Mouse (Mus musculus): Measurements from ENCODE around the gene Stpg1. TPM values are rescaled to one million over a fixed set of nuclear protein-coding genes. Genes with fewer than 3 reads are reported as not detected.

Gene Stpg1
- polyA plus RNA-seq, 1 experiment from 2014 or later, result 0.18 TPM

- Histone ChIP-seq H3K27me3 (ENCODE audit: control insufficient read depth, insufficient read depth, low read length) (no peaks in the 10 kb centered on the region), H3K9me3 (ENCODE audit: control insufficient read depth, low read length) (no peaks in the 10 kb centered on the region), H3K9ac (ENCODE audit: low read length) (no peak overlapping the region), H3K4me1 (replicated peaks; ENCODE audit: control insufficient read depth, insufficient read depth) (peaks cover 12% of the 10 kb centered on the region), H3K27ac (replicated peaks) (peak overlapping the region; percentile 63; the same call in 1 of the 2 replicates), H3K4me2 (replicated peaks; ENCODE audit: low read depth) (no peak overlapping the region), H3K36me3 (ENCODE audit: control insufficient read depth, insufficient read depth, low read length) (no peaks in the 10 kb centered on the region), H3K4me3 (ENCODE audit: low read depth, low read length) (no peak overlapping the region)
- 0 out of 2 replicates have a peak, but pooled peaks have one; percentile 21 for ATAC-seq (ENCODE audit: low FRiP score, low TSS enrichment)
- TF ChIP-seq CTCF (IDR thresholded peaks at IDR 0.05; ENCODE audit: low read depth), result no peak
- TF ChIP-seq EP300 (optimal IDR thresholded peaks at IDR 0.05), result no peak
- no peak for DNase-seq (ENCODE audit: low spot score)
- WGBS, result 26% methylated on average over 7 of the region's 7 CpGs
Measured at GRCm38 (mm10) chr4:135548108-135548507, 53.5 kb downstream of the Stpg1 start.

DNA sequence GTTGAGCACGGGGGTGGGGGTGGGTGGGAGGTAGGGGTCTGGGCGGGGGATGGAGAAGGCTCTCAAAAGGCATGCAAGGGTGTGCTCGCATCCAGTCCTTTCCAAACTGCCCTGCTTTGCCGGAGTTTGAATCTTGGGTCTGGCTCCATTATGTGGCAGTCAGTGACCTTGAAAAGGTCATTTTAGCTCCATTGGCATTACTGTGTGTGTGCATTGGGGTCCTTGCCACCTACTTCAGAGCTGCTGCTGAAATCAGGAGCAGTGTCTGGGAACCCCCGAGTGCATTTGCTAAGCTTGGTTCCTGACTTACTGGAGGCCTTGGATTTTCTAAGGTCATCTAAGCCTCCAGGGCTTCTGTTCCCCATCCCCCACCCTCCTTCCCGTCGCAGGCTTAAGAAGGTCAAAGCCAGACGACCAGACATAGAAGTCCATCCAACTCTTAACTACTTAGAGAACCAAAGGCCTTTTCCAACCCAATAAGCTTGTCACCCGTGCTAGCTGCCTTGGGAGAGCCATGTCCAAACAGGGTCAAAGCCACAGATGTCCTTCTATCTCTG, 54.0 kb downstream of the Stpg1 start:
- no peak for DNase-seq (ENCODE audit: low spot score)
- Histone ChIP-seq H3K27ac (replicated peaks) (no peak overlapping the region), H3K4me2 (replicated peaks; ENCODE audit: low read depth) (no peak overlapping the region), H3K4me1 (replicated peaks; ENCODE audit: control insufficient read depth, insufficient read depth) (peaks cover 12% of the 10 kb centered on the region), H3K9me3 (ENCODE audit: control insufficient read depth, low read length) (no peaks in the 10 kb centered on the region), H3K4me3 (ENCODE audit: low read depth, low read length) (no peak overlapping the region), H3K27me3 (ENCODE audit: control insufficient read depth, insufficient read depth, low read length) (no peaks in the 10 kb centered on the region), H3K9ac (ENCODE audit: low read length) (no peak overlapping the region), H3K36me3 (ENCODE audit: control insufficient read depth, insufficient read depth, low read length) (no peaks in the 10 kb centered on the region)
- TF ChIP-seq CTCF (IDR thresholded peaks at IDR 0.05; ENCODE audit: low read depth) (no peak), EP300 (optimal IDR thresholded peaks at IDR 0.05) (no peak)
- no peak for ATAC-seq (ENCODE audit: low FRiP score, low TSS enrichment)
- WGBS, result 33% methylated on average over 9 of the region's 9 CpGs

GRCm38 (mm10) chr4:135549323-135549722, 54.7 kb downstream of the Stpg1 start:
- Histone ChIP-seq H3K27me3 (ENCODE audit: control insufficient read depth, insufficient read depth, low read length) (no peaks in the 10 kb centered on the region), H3K4me2 (replicated peaks; ENCODE audit: low read depth) (no peak overlapping the region), H3K9ac (ENCODE audit: low read length) (no peak overlapping the region), H3K27ac (replicated peaks) (no peak overlapping the region), H3K4me1 (replicated peaks; ENCODE audit: control insufficient read depth, insufficient read depth) (peaks cover 12% of the 10 kb centered on the region), H3K36me3 (ENCODE audit: control insufficient read depth, insufficient read depth, low read length) (no peaks in the 10 kb centered on the region), H3K4me3 (ENCODE audit: low read depth, low read length) (no peak overlapping the region), H3K9me3 (ENCODE audit: control insufficient read depth, low read length) (no peaks in the 10 kb centered on the region)
- WGBS, result 62% methylated on average over 6 of the region's 6 CpGs
- DNase-seq (ENCODE audit: low spot score), result no peak
- no peak for TF ChIP-seq CTCF (IDR thresholded peaks at IDR 0.05; ENCODE audit: low read depth)
- no peak for TF ChIP-seq EP300 (optimal IDR thresholded peaks at IDR 0.05)
- no peak for ATAC-seq (ENCODE audit: low FRiP score, low TSS enrichment)

- H3K27ac ChIP-seq (replicated peaks), result peak overlapping the region; percentile 40
Measured at GRCm38 (mm10) chr4:135563794-135564193, 69.2 kb downstream of the Stpg1 start.

DNA sequence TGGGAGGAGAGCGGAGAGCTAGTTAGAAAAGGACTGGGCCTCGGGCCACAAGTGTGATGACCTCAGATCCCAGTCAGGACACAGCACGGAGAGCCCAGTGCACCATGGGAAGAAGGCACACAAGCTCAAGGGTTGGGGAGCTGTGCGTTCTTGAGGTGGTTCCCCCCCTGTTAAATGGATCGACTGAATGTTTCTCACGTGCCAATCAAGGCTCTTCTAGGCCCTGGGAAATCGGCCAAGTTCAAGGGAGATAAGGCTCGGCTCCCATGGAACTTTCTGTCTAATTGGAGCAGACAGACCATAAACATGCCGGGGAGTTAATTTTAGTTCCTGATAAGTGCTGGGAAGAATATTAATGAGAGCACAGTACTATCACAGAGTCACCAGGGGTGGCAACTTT, 70.8 kb downstream of the Stpg1 start:
- Histone ChIP-seq H3K36me3 (ENCODE audit: control insufficient read depth, insufficient read depth, low read length) (no peaks in the 10 kb centered on the region), H3K4me2 (replicated peaks; ENCODE audit: low read depth) (no peak overlapping the region), H3K4me3 (ENCODE audit: low read depth, low read length) (no peak overlapping the region), H3K4me1 (replicated peaks; ENCODE audit: control insufficient read depth, insufficient read depth) (no peaks in the 10 kb centered on the region; the same call in 1 of the 2 replicates), H3K9ac (ENCODE audit: low read length) (no peak overlapping the region), H3K9me3 (ENCODE audit: control insufficient read depth, low read length) (no peaks in the 10 kb centered on the region), H3K27ac (replicated peaks) (peak overlapping the region; percentile 56), H3K27me3 (ENCODE audit: control insufficient read depth, insufficient read depth, low read length) (no peaks in the 10 kb centered on the region)
- TF ChIP-seq CTCF (IDR thresholded peaks at IDR 0.05; ENCODE audit: low read depth), result no peak
- TF ChIP-seq EP300 (optimal IDR thresholded peaks at IDR 0.05), result no peak
- ATAC-seq (ENCODE audit: low FRiP score, low TSS enrichment) (no peak), DNase-seq (ENCODE audit: low spot score) (peak; percentile 62)
- 43% methylated on average over 9 of the region's 9 CpGs for WGBS

More at GRCm38 (mm10) chr4:135563794-135564193, 69.2 kb downstream of the Stpg1 start:
- no peaks in the 10 kb centered on the region for H3K9me3 ChIP-seq (ENCODE audit: control insufficient read depth, low read length)
- H3K9ac ChIP-seq (ENCODE audit: low read length), result no peak overlapping the region
- WGBS, result 27% methylated on average over 2 of the region's 2 CpGs
- ATAC-seq (ENCODE audit: low FRiP score, low TSS enrichment) (no peak), DNase-seq (ENCODE audit: low spot score) (no peak)
- H3K36me3 ChIP-seq (ENCODE audit: control insufficient read depth, insufficient read depth, low read length), result no peaks in the 10 kb centered on the region
- H3K4me3 ChIP-seq (ENCODE audit: low read depth, low read length), result no peak overlapping the region
- no peak overlapping the region for H3K4me2 ChIP-seq (replicated peaks; ENCODE audit: low read depth)
- H3K4me1 ChIP-seq (replicated peaks; ENCODE audit: control insufficient read depth, insufficient read depth), result no peaks in the 10 kb centered on the region; the same call in 1 of the 2 replicates
- H3K27me3 ChIP-seq (ENCODE audit: control insufficient read depth, insufficient read depth, low read length), result no peaks in the 10 kb centered on the region
- TF ChIP-seq CTCF (IDR thresholded peaks at IDR 0.05; ENCODE audit: low read depth) (no peak), EP300 (optimal IDR thresholded peaks at IDR 0.05) (no peak)

GRCm38 (mm10) chr4:135567042-135567441, 72.5 kb downstream of the Stpg1 start:
- Histone ChIP-seq H3K4me3 (ENCODE audit: low read depth, low read length) (no peak overlapping the region), H3K36me3 (ENCODE audit: control insufficient read depth, insufficient read depth, low read length) (no peaks in the 10 kb centered on the region), H3K9ac (ENCODE audit: low read length) (no peak overlapping the region), H3K4me2 (replicated peaks; ENCODE audit: low read depth) (0 out of 2 replicates have a peak overlapping the region, but pooled peaks have one; percentile 3), H3K27me3 (ENCODE audit: control insufficient read depth, insufficient read depth, low read length) (no peaks in the 10 kb centered on the region), H3K27ac (replicated peaks) (peak overlapping the region; percentile 77), H3K9me3 (ENCODE audit: control insufficient read depth, low read length) (no peaks in the 10 kb centered on the region), H3K4me1 (replicated peaks; ENCODE audit: control insufficient read depth, insufficient read depth) (no peaks in the 10 kb centered on the region; the same call in 1 of the 2 replicates)
- WGBS, result 31% methylated on average over 11 of the region's 11 CpGs
- peak; percentile 59 for ATAC-seq (ENCODE audit: low FRiP score, low TSS enrichment)
- TF ChIP-seq EP300 (optimal IDR thresholded peaks at IDR 0.05) (no peak), CTCF (IDR thresholded peaks at IDR 0.05; ENCODE audit: low read depth) (no peak)
- peak; percentile 59 for DNase-seq (ENCODE audit: low spot score)

Measured in stomach, postnatal 0 days (tissue).